Mouse (Mus musculus) mouse embryonic stem cell (cell line): ENCODE data around the gene Serp1.

ENCODE experiments used
- in situ Hi-C, 2 experiments: fragments of 300-500 bp; cut with MboI; formaldehyde crosslinking; loops; 1 replicate in 1 of 2; 3 replicates in 1 of 2; pipeline ENCODE4 v1.14.3; 2019 to 2020; ENCODE audit warnings: low sequenced_read_pairs in 2 of 2, low pct_unique_long_range_greater_than_20kb in 1 of 2, mixed read lengths in 1 of 2; ENCODE audit not compliant: unreplicated experiment in 1 of 2

The Serp1 gene

GRCm38 (mm10) chr3:58525652-58526407 lies at the start of gene Serp1, which contains the start of gene Eif2a:
Serp1 (minus strand) TSS chr3:58525892.
Eif2a (plus strand) TSS chr3:58525821.
- in situ Hi-C loops, result no loop called here

GRCm38 (mm10) chr3:58570821-58571220 lies 45.1 kb upstream of the Serp1 start:
- in situ Hi-C loops, result no loop called here

- in situ Hi-C loops, result no loop called here
Observed at GRCm38 (mm10) chr3:58561437-58561836, 35.7 kb upstream of the Serp1 start.

- in situ Hi-C loops, result no loop called here
Observed at GRCm38 (mm10) chr3:58559887-58560286, 34.2 kb upstream of the Serp1 start.

- in situ Hi-C loops, result no loop called here
Observed at GRCm38 (mm10) chr3:58556649-58557048, 31.0 kb upstream of the Serp1 start.

- in situ Hi-C loops, result no loop called here
Observed at GRCm38 (mm10) chr3:58552001-58552811, 26.5 kb upstream of the Serp1 start.

GRCm38 (mm10) chr3:58536573-58536972 lies 10.9 kb upstream of the Serp1 start:
- in situ Hi-C loops, result no loop called here

- in situ Hi-C loops, result no loop called here
Observed at GRCm38 (mm10) chr3:58526408-58526737, 681 bp upstream of the Serp1 start.

- in situ Hi-C loops, result no loop called here
Observed at GRCm38 (mm10) chr3:58525166-58525565, 526 bp downstream of the Serp1 start.

GRCm38 (mm10) chr3:58524246-58524645 lies 1.4 kb downstream of the Serp1 start:
- in situ Hi-C loops, result loop anchor here in 1 of 2 experiments (25.0 kb wide), 1 partner anchor 263 kb away; no protein-coding TSS in a partner anchor

- in situ Hi-C loops, result loop anchor here in 1 of 2 experiments (25.0 kb wide), 1 partner anchor 264 kb away; no protein-coding TSS in a partner anchor
Observed at GRCm38 (mm10) chr3:58523386-58523785, 2.3 kb downstream of the Serp1 start.

GRCm38 (mm10) chr3:58521361-58521760 lies 4.3 kb downstream of the Serp1 start:
- in situ Hi-C loops, result loop anchor here in 1 of 2 experiments (25.0 kb wide), 1 partner anchor 266 kb away; no protein-coding TSS in a partner anchor

- in situ Hi-C loops, result loop anchor here in 1 of 2 experiments (25.0 kb wide), 1 partner anchor 267 kb away; no protein-coding TSS in a partner anchor
Observed at GRCm38 (mm10) chr3:58520286-58520685, 5.4 kb downstream of the Serp1 start.

- in situ Hi-C loops, result loop anchor here in 1 of 2 experiments (10.0 to 25.0 kb wide), 2 partner anchors 125 to 268 kb away; no protein-coding TSS in a partner anchor
Observed at GRCm38 (mm10) chr3:58519536-58519935, 6.2 kb downstream of the Serp1 start.

GRCm38 (mm10) chr3:58518962-58519361 lies 6.7 kb downstream of the Serp1 start:
- in situ Hi-C loops, result loop anchor here in 1 of 2 experiments (10.0 to 25.0 kb wide), 2 partner anchors 126 to 268 kb away; no protein-coding TSS in a partner anchor

GRCm38 (mm10) chr3:58517800-58518199 lies 7.9 kb downstream of the Serp1 start:
- in situ Hi-C loops, result loop anchor here in 1 of 2 experiments (10.0 to 25.0 kb wide), 2 partner anchors 127 to 270 kb away; no protein-coding TSS in a partner anchor

- in situ Hi-C loops, result loop anchor here in 1 of 2 experiments (10.0 to 25.0 kb wide), 2 partner anchors 128 to 270 kb away; no protein-coding TSS in a partner anchor
Observed at GRCm38 (mm10) chr3:58517258-58517657, 8.4 kb downstream of the Serp1 start.

- in situ Hi-C loops, result loop anchor here in 1 of 2 experiments (10.0 to 25.0 kb wide), 2 partner anchors 128 to 271 kb away; no protein-coding TSS in a partner anchor
Observed at GRCm38 (mm10) chr3:58516602-58516976, 9.1 kb downstream of the Serp1 start.
